Mouse (Mus musculus): ENCODE measurements at regions not wholly inside any gene's neighbourhood (a gene's known extent, or its start where the extent isn't known, plus 50 kb on each side); places are given as distances from the start of the nearest gene placed in this dataset.

GRCm38 (mm10) chr12:5552607-5553006 is 177.1 kb upstream of the Klhl29 start:
- DNase-seq (ENCODE audit: low read depth, low spot score) = no peak

GRCm38 (mm10) chr12:5551901-5552300 is 176.4 kb upstream of the Klhl29 start:
- DNase-seq (ENCODE audit: low read depth, low spot score) = no peak

GRCm38 (mm10) chr12:5549796-5550195 is 174.3 kb upstream of the Klhl29 start:
- no peak for DNase-seq (ENCODE audit: low read depth, low spot score)

GRCm38 (mm10) chr12:5547698-5548097 is 172.2 kb upstream of the Klhl29 start:
- no peak for DNase-seq (ENCODE audit: low read depth, low spot score)

- DNase-seq (ENCODE audit: low read depth, low spot score) = no peak
Measured at GRCm38 (mm10) chr12:5542701-5543100, 167.2 kb upstream of the Klhl29 start.

- no peak for DNase-seq (ENCODE audit: low read depth, low spot score)
Measured at GRCm38 (mm10) chr12:5496299-5496698, 120.8 kb upstream of the Klhl29 start.

- DNase-seq (ENCODE audit: low read depth, low spot score) = no peak
Measured at GRCm38 (mm10) chr12:5494657-5495512, 119.4 kb upstream of the Klhl29 start.

GRCm38 (mm10) chr12:5464250-5464899 is 88.9 kb upstream of the Klhl29 start:
- no peak for DNase-seq (ENCODE audit: low read depth, low spot score)

- peak; percentile 18 for DNase-seq (ENCODE audit: low read depth, low spot score)
Measured at GRCm38 (mm10) chr12:5453157-5453556, 77.7 kb upstream of the Klhl29 start.

- DNase-seq (ENCODE audit: low read depth, low spot score) = no peak
Measured at GRCm38 (mm10) chr12:5443730-5444129, 68.2 kb upstream of the Klhl29 start.

- no peak for DNase-seq (ENCODE audit: low read depth, low spot score)
Measured at GRCm38 (mm10) chr12:5443091-5443531, 67.6 kb upstream of the Klhl29 start.

- DNase-seq (ENCODE audit: low read depth, low spot score) = no peak
Measured at GRCm38 (mm10) chr12:5442679-5443078, 67.2 kb upstream of the Klhl29 start.

- no peak for DNase-seq (ENCODE audit: low read depth, low spot score)
Measured at GRCm38 (mm10) chr12:5440482-5440881, 65.0 kb upstream of the Klhl29 start.

- no peak for DNase-seq (ENCODE audit: low read depth, low spot score)
Measured at GRCm38 (mm10) chr12:5435876-5436275, 60.4 kb upstream of the Klhl29 start.

GRCm38 (mm10) chr12:5434060-5434459 is 58.6 kb upstream of the Klhl29 start:
- DNase-seq (ENCODE audit: low read depth, low spot score) = no peak

GRCm38 (mm10) chr12:5432688-5433087 is 57.2 kb upstream of the Klhl29 start:
- no peak for DNase-seq (ENCODE audit: low read depth, low spot score)

- no peak for DNase-seq (ENCODE audit: low read depth, low spot score)
Measured at GRCm38 (mm10) chr12:5428733-5429132, 53.3 kb upstream of the Klhl29 start.

Measured in ZHBTc4 (cell line).